Mouse (Mus musculus) heart, embryonic 15.5 days (tissue): ENCODE results near the gene Rest. TPM values are rescaled to one million over a fixed set of nuclear protein-coding genes. Genes with fewer than 3 reads are reported as not detected.

ENCODE experiments used
- ATAC-seq: fragments of 200-750 bp; cut with Nextera tagmentation; replicated peaks from 2 replicates; pipeline ENCODE4 v1.8.0; 2017; ENCODE audit warnings: low read depth, moderate TSS enrichment; ENCODE audit not compliant: insufficient number of reproducible peaks, insufficient read depth, low FRiP score
- H3K27ac ChIP-seq: fragments of 300-500 bp; sonication (generic); 2 replicates; pipeline ENCODE4 v1.5.1; 2015; ENCODE audit warnings: mild to moderate bottlenecking, inconsistent platforms
- H3K27me3 ChIP-seq: fragments of 300-500 bp; sonication (generic); 2 replicates; pipeline ENCODE4 v1.6.1; 2015; ENCODE audit warnings: inconsistent platforms
- H3K36me3 ChIP-seq: fragments of 300-500 bp; sonication (generic); 2 replicates; pipeline ENCODE4 v1.6.1; 2015; ENCODE audit warnings: mild to moderate bottlenecking, inconsistent platforms
- H3K4me1 ChIP-seq: fragments of 300-500 bp; sonication (generic); replicated peaks from 2 replicates; pipeline ENCODE4 v1.6.1; 2015; ENCODE audit warnings: inconsistent platforms
- H3K4me2 ChIP-seq: fragments of 300-500 bp; sonication (generic); 2 replicates; pipeline ENCODE4 v1.6.1; 2015; ENCODE audit warnings: inconsistent platforms, mild to moderate bottlenecking, moderate library complexity
- H3K4me3 ChIP-seq: fragments of 300-500 bp; sonication (generic); 2 replicates; pipeline ENCODE4 v1.5.1; 2015; ENCODE audit warnings: mild to moderate bottlenecking, inconsistent platforms
- H3K9ac ChIP-seq: fragments of 300-500 bp; sonication (generic); 2 replicates; pipeline ENCODE4 v1.6.1; 2015; ENCODE audit warnings: mild to moderate bottlenecking, inconsistent platforms
- H3K9me3 ChIP-seq: fragments of 300-500 bp; sonication (generic); replicated peaks from 2 replicates; pipeline ENCODE4 v1.6.1; 2016; ENCODE audit warnings: inconsistent platforms
- WGBS: fragments of 180-500 bp; shearing (Covaris S2); methylation state at CpG from one replicate; pipeline ENCODE4 v1.1.7; 2015; ENCODE audit warnings: mixed read lengths; 5-methylcytosine and 5-hydroxymethylcytosine counted together
- polyA plus RNA-seq: library from polyadenylated mRNA; unstranded; fragments of >200 nt; fragmentation: Nextera tagmentation; extraction: Ambion mirVana; gene quantifications from 2 replicates; pipeline ENCODE4 v1.2.1, GENCODE M21; 2015

The Rest gene
- polyA plus RNA-seq, 1 experiment from 2014 or later: 19.3 TPM

- no peak for ATAC-seq
- Histone ChIP-seq H3K9me3 (no peaks in the 10 kb centered on the region), H3K27me3 (no peaks in the 10 kb centered on the region), H3K4me2 (no peak overlapping the region), H3K4me3 (no peak overlapping the region), H3K9ac (no peak overlapping the region), H3K4me1 (peaks cover 6% of the 10 kb centered on the region), H3K27ac (no peak overlapping the region), H3K36me3 (no peaks in the 10 kb centered on the region)
- WGBS: 62% methylated on average over 9 of the region's 9 CpGs
Observed at GRCm38 (mm10) chr5:77250083-77250482, 15.2 kb upstream of the Rest start.

GRCm38 (mm10) chr5:77251656-77252055, 13.6 kb upstream of the Rest start:
- Histone ChIP-seq H3K4me1 (no peaks in the 10 kb centered on the region), H3K9me3 (no peaks in the 10 kb centered on the region), H3K4me2 (no peak overlapping the region), H3K4me3 (no peak overlapping the region), H3K27ac (no peak overlapping the region), H3K36me3 (no peaks in the 10 kb centered on the region), H3K27me3 (no peaks in the 10 kb centered on the region), H3K9ac (no peak overlapping the region)
- no peak for ATAC-seq
- WGBS: 47% methylated on average over 5 of the region's 5 CpGs

GRCm38 (mm10) chr5:77252115-77252827, 13.0 kb upstream of the Rest start:
- WGBS: 62% methylated on average over 8 of the region's 8 CpGs
- no peak overlapping the region for H3K4me3 ChIP-seq
- no peaks in the 10 kb centered on the region for H3K4me1 ChIP-seq
- no peak overlapping the region for H3K27ac ChIP-seq
- no peaks in the 10 kb centered on the region for H3K27me3 ChIP-seq
- no peaks in the 10 kb centered on the region for H3K9me3 ChIP-seq
- no peak overlapping the region for H3K4me2 ChIP-seq
- no peak for ATAC-seq
- no peaks in the 10 kb centered on the region for H3K36me3 ChIP-seq
- H3K9ac ChIP-seq: no peak overlapping the region

- no peak overlapping the region for H3K27ac ChIP-seq
- no peaks in the 10 kb centered on the region for H3K9me3 ChIP-seq
- no peak overlapping the region for H3K4me2 ChIP-seq
- no peaks in the 10 kb centered on the region for H3K36me3 ChIP-seq
- WGBS: 86% methylated on average over 1 of the region's 1 CpGs
- ATAC-seq: no peak
- H3K9ac ChIP-seq: no peak overlapping the region
- H3K4me1 ChIP-seq: no peaks in the 10 kb centered on the region
- H3K27me3 ChIP-seq: no peaks in the 10 kb centered on the region
- no peak overlapping the region for H3K4me3 ChIP-seq
Observed at GRCm38 (mm10) chr5:77253154-77253553, 12.1 kb upstream of the Rest start.

- H3K9me3 ChIP-seq: no peaks in the 10 kb centered on the region
- whole genome bisulfite sequencing: 63% methylated on average over 3 of the region's 3 CpGs
- H3K27me3 ChIP-seq: no peaks in the 10 kb centered on the region
- H3K36me3 ChIP-seq: no peaks in the 10 kb centered on the region
- no peak overlapping the region for H3K4me3 ChIP-seq
- no peak for ATAC-seq
- H3K4me1 ChIP-seq: no peaks in the 10 kb centered on the region
- no peak overlapping the region for H3K4me2 ChIP-seq
- H3K27ac ChIP-seq: no peak overlapping the region
- H3K9ac ChIP-seq: no peak overlapping the region
Observed at GRCm38 (mm10) chr5:77254402-77254801, 10.9 kb upstream of the Rest start.

- Histone ChIP-seq H3K4me1 (no peaks in the 10 kb centered on the region), H3K9ac (no peak overlapping the region), H3K9me3 (no peaks in the 10 kb centered on the region), H3K4me3 (no peak overlapping the region), H3K27me3 (no peaks in the 10 kb centered on the region), H3K36me3 (no peaks in the 10 kb centered on the region), H3K4me2 (no peak overlapping the region), H3K27ac (no peak overlapping the region)
- 78% methylated on average over 3 of the region's 3 CpGs for WGBS
- ATAC-seq: no peak
Observed at GRCm38 (mm10) chr5:77257603-77258002, 7.7 kb upstream of the Rest start.

- Histone ChIP-seq H3K27me3 (no peaks in the 10 kb centered on the region), H3K9me3 (no peaks in the 10 kb centered on the region), H3K36me3 (no peaks in the 10 kb centered on the region), H3K4me3 (no peak overlapping the region), H3K27ac (no peak overlapping the region), H3K9ac (no peak overlapping the region), H3K4me2 (no peak overlapping the region), H3K4me1 (no peaks in the 10 kb centered on the region)
- no peak for ATAC-seq
Observed at GRCm38 (mm10) chr5:77259315-77259714, 6.0 kb upstream of the Rest start.

- no peak overlapping the region for H3K9ac ChIP-seq
- H3K4me1 ChIP-seq: peaks cover 4% of the 10 kb centered on the region; the same call in 1 of the 2 replicates
- H3K27ac ChIP-seq: no peak overlapping the region
- ATAC-seq: no peak
- H3K4me3 ChIP-seq: no peak overlapping the region
- no peaks in the 10 kb centered on the region for H3K36me3 ChIP-seq
- H3K9me3 ChIP-seq: no peaks in the 10 kb centered on the region
- H3K27me3 ChIP-seq: no peaks in the 10 kb centered on the region
- H3K4me2 ChIP-seq: no peak overlapping the region
- WGBS: 51% methylated on average over 6 of the region's 6 CpGs
Observed at GRCm38 (mm10) chr5:77260141-77260540, 5.2 kb upstream of the Rest start.

GRCm38 (mm10) chr5:77261137-77261536, 4.2 kb upstream of the Rest start:
- Histone ChIP-seq H3K27ac (no peak overlapping the region), H3K4me2 (no peak overlapping the region), H3K36me3 (no peaks in the 10 kb centered on the region), H3K27me3 (no peaks in the 10 kb centered on the region), H3K4me3 (no peak overlapping the region), H3K9me3 (no peaks in the 10 kb centered on the region), H3K9ac (no peak overlapping the region), H3K4me1 (peaks cover 4% of the 10 kb centered on the region; the same call in 1 of the 2 replicates)
- ATAC-seq: no peak
- 65% methylated on average over 4 of the region's 4 CpGs for WGBS

GRCm38 (mm10) chr5:77262105-77262504, 3.2 kb upstream of the Rest start:
- Histone ChIP-seq H3K27ac (no peak overlapping the region), H3K9ac (no peak overlapping the region), H3K9me3 (no peaks in the 10 kb centered on the region), H3K4me2 (no peak overlapping the region), H3K4me1 (peaks cover 4% of the 10 kb centered on the region; the same call in 1 of the 2 replicates), H3K36me3 (no peaks in the 10 kb centered on the region), H3K27me3 (no peaks in the 10 kb centered on the region), H3K4me3 (no peak overlapping the region)
- 86% methylated on average over 5 of the region's 5 CpGs for WGBS
- ATAC-seq: no peak

GRCm38 (mm10) chr5:77265671-77266065, 377 bp downstream of the Rest start:
- Histone ChIP-seq H3K27ac (peak overlapping the region; percentile 96), H3K4me1 (peaks cover 27% of the 10 kb centered on the region), H3K9ac (peak overlapping the region; percentile 87), H3K4me2 (peak overlapping the region; percentile 68), H3K36me3 (peaks cover 17% of the 10 kb centered on the region), H3K27me3 (no peaks in the 10 kb centered on the region), H3K9me3 (no peaks in the 10 kb centered on the region), H3K4me3 (peak overlapping the region; percentile 88)
- WGBS: 1% methylated on average over 42 of the region's 53 CpGs
- peak; percentile 84 for ATAC-seq
